Mouse (Mus musculus) CH12.LX (cell line): ENCODE results near the gene Supt3. TPM values are rescaled to one million over a fixed set of nuclear protein-coding genes. Genes with fewer than 3 reads are reported as not detected.

Experiments used
- DNase-seq: peaks from one replicate; pipeline ENCODE4 v3.0.0-alpha.2; 2013; ENCODE audit errors: extremely low read depth
- H3K27ac ChIP-seq: 2 replicates; pipeline ENCODE4 v1.5.1; 2012; ENCODE audit warnings: low read depth, mild to moderate bottlenecking, control low read depth, moderate library complexity; ENCODE audit not compliant: insufficient read depth
- H3K27me3 ChIP-seq: replicated peaks from 2 replicates; pipeline ENCODE3; 2012; ENCODE audit warnings: inconsistent platforms
- H3K36me3 ChIP-seq, 2 experiments: replicated peaks in 1 of 2; 2 replicates each; pipeline versions ENCODE3 to v1.6.1; 2012; ENCODE audit warnings: inconsistent platforms in 1 of 2, low read length in 1 of 2, mild to moderate bottlenecking in 1 of 2, mixed read lengths in 1 of 2, moderate library complexity in 1 of 2; ENCODE audit not compliant: control insufficient read depth in 1 of 2, insufficient read depth in 1 of 2
- H3K4me1 ChIP-seq, 2 experiments: 2 replicates each; pipeline ENCODE4 v1.6.1; 2012; ENCODE audit warnings: inconsistent platforms in 1 of 2, moderate library complexity in 1 of 2; ENCODE audit not compliant: insufficient read depth in 2 of 2, control insufficient read depth in 1 of 2
- H3K4me2 ChIP-seq: 2 replicates; pipeline ENCODE4 v1.6.1; 2012; ENCODE audit warnings: low read depth, mild to moderate bottlenecking, control low read depth; ENCODE audit not compliant: poor library complexity, insufficient read depth, severe bottlenecking
- H3K4me3 ChIP-seq, 3 experiments: fragments of 150-350 bp in 1 of 3; sonication (generic) in 1 of 3; replicated peaks in 1 of 3; 2 replicates each; pipeline versions ENCODE3 to v1.5.1; 2011 to 2012; ENCODE audit warnings: low read depth in 2 of 3, low read length in 2 of 3, mild to moderate bottlenecking in 2 of 3, moderate library complexity in 2 of 3, control low read depth in 1 of 3, improper control_type of control experiment in 1 of 3, inconsistent platforms in 1 of 3, mixed read lengths in 1 of 3; ENCODE audit not compliant: poor library complexity in 1 of 3
- H3K79me2 ChIP-seq: replicated peaks from 2 replicates; pipeline ENCODE4 v1.6.1; 2012; ENCODE audit warnings: mild to moderate bottlenecking, moderate library complexity; ENCODE audit not compliant: control insufficient read depth, poor library complexity, insufficient read depth, severe bottlenecking; ENCODE audit errors: extremely low read depth
- H3K9ac ChIP-seq: 2 replicates; pipeline ENCODE4 v1.6.1; 2012; ENCODE audit warnings: low read depth, mild to moderate bottlenecking, control low read depth, moderate library complexity; ENCODE audit not compliant: insufficient read depth
- H3K9me3 ChIP-seq: replicated peaks from 2 replicates; pipeline ENCODE3; 2012; ENCODE audit warnings: low read length, inconsistent platforms, mixed read lengths
- CHD1 ChIP-seq: IDR thresholded peaks from 2 replicates; pipeline ENCODE4 v1.6.1; 2012; ENCODE audit warnings: low read depth, low read length, improper control_type of control experiment, inconsistent platforms
- CHD2 ChIP-seq: IDR thresholded peaks from 2 replicates; pipeline ENCODE4 v1.6.1; 2011; ENCODE audit warnings: low read length, improper control_type of control experiment
- ELF1 ChIP-seq: IDR thresholded peaks from 2 replicates; pipeline ENCODE4 v1.6.1; 2014; ENCODE audit warnings: low read depth, mild to moderate bottlenecking, inconsistent platforms, low read length, improper control_type of control experiment
- EP300 ChIP-seq: IDR thresholded peaks from 2 replicates; pipeline ENCODE4 v1.6.1; 2011; ENCODE audit warnings: low read length, improper control_type of control experiment
- JUN ChIP-seq: IDR thresholded peaks from 2 replicates; pipeline ENCODE4 v1.6.1; 2011; ENCODE audit warnings: low read depth, mild to moderate bottlenecking, low read length, improper control_type of control experiment, moderate library complexity; ENCODE audit not compliant: insufficient read depth
- MEF2A ChIP-seq: IDR thresholded peaks from 2 replicates; pipeline ENCODE4 v1.6.1; 2014; ENCODE audit warnings: low read depth, mild to moderate bottlenecking, inconsistent platforms, low read length, improper control_type of control experiment, borderline replicate concordance
- MXI1 ChIP-seq: IDR thresholded peaks from 2 replicates; pipeline ENCODE4 v1.6.1; 2011; ENCODE audit warnings: mild to moderate bottlenecking, low read depth, low read length, improper control_type of control experiment
- USF1 ChIP-seq: IDR thresholded peaks from 2 replicates; pipeline ENCODE4 v1.6.1; 2014; ENCODE audit warnings: low read depth, mild to moderate bottlenecking, inconsistent platforms, low read length, improper control_type of control experiment
- ZC3H11A ChIP-seq: IDR thresholded peaks from 2 replicates; pipeline ENCODE4 v1.6.1; 2012; ENCODE audit warnings: low read depth, mild to moderate bottlenecking, inconsistent platforms, low read length, improper control_type of control experiment
- dilution Hi-C: fragments of 300-500 bp; cut with MboI; formaldehyde crosslinking; loops from 2 replicates; pipeline ENCODE4 v1.14.3; 2020; ENCODE audit warnings: low sequenced_read_pairs; ENCODE audit not compliant: extremely low pct_unique_long_range_greater_than_20kb, extremely low pct_ligation_motif_present
- in situ Hi-C: fragments of 300-500 bp; cut with MboI; formaldehyde crosslinking; loops from 3 replicates; pipeline ENCODE4 v1.14.3; 2019; ENCODE audit warnings: low sequenced_read_pairs, low pct_ligation_motif_present, low pct_unique_long_range_greater_than_20kb, mixed read lengths
- polyA plus RNA-seq: library from polyadenylated mRNA; unstranded; fragments of >175 nt; gene quantifications from 2 replicates; pipeline ENCODE4 v1.2.1, GENCODE M21; 2012; ENCODE audit warnings: low read depth; ENCODE audit not compliant: insufficient read length
- total RNA-seq, 2 experiments: library from RNA; depleted of rRNA; stranded (reverse); fragments of 300-350 nt in 1 of 2; fragments of >200 nt in 1 of 2; gene quantifications; 2 replicates each; pipeline ENCODE4 v1.2.3; 2012 to 2014

The Supt3 gene
- total and polyA plus RNA-seq, 3 experiments = 8.3 to 22.7 (median 13.1) TPM

DNA sequence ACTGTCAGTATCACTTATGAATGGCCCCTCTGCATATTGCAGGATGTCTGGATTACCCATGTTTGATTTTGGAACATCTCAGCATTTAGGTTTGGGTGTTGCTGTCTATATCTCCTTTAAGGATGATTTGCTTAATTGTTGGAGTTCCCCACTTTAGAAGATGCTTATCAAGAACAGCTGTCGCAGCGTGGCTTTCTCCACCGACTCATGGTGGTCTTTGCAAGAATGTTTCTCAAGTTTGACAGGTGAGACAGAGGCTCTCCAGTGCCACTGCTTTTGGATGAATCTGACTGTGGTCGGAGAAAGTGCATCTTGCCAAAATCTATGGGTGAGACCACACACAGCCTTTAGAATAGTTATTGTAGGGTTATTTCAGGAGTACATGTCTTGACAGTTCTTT is 42.9 kb downstream of the Supt3 start:
- DNase-seq = no peak
- Histone ChIP-seq H3K27me3 (no peaks in the 10 kb centered on the region), H3K9me3 (no peaks in the 10 kb centered on the region)
- TF ChIP-seq MEF2A (0 out of 2 replicates have a peak, but pooled peaks have one; percentile 15), CHD1 (no peak)
- TF ChIP-seq, all 38 proteins: peak for 1
- Histone ChIP-seq H3K4me2 (no peak overlapping the region), H3K27ac (no peak overlapping the region), H3K4me3 (no peak overlapping the region), H3K79me2 (no peaks in the 10 kb centered on the region), H3K9ac (no peak overlapping the region), H3K36me3 (no peaks in the 10 kb centered on the region), H3K4me1 (peaks cover 4 to 11% of the 10 kb centered on the region in 2 experiments; a peak in 3 of 4 replicates)
- dilution Hi-C loops (no loop called here), in situ Hi-C loops (no loop called here)

- no peak for DNase-seq
- dilution Hi-C loops = no loop called here
Observed at GRCm38 (mm10) chr17:44821940-44822339, 45.0 kb downstream of the Supt3 start.

GRCm38 (mm10) chr17:44827124-44827523 is 50.2 kb downstream of the Supt3 start:
- no peak for DNase-seq
- in situ Hi-C loops = no loop called here
- Histone ChIP-seq H3K79me2 (no peaks in the 10 kb centered on the region), H3K9ac (no peak overlapping the region), H3K4me3 (no peak overlapping the region), H3K4me2 (no peak overlapping the region), H3K36me3 (no peaks in the 10 kb centered on the region), H3K9me3 (no peaks in the 10 kb centered on the region), H3K4me1 (peaks cover 5 to 7% of the 10 kb centered on the region in 2 experiments; a peak in 3 of 4 replicates), H3K27ac (no peak overlapping the region), H3K27me3 (no peaks in the 10 kb centered on the region)
- TF ChIP-seq MXI1 = no peak
- no peak for TF ChIP-seq ZC3H11A
- no peak for TF ChIP-seq ELF1
- no peak for TF ChIP-seq EP300
- dilution Hi-C loops = no loop called here

More at GRCm38 (mm10) chr17:44821940-44822339, 45.0 kb downstream of the Supt3 start:
- Histone ChIP-seq H3K79me2 (no peaks in the 10 kb centered on the region), H3K9me3 (no peaks in the 10 kb centered on the region), H3K27me3 (no peaks in the 10 kb centered on the region), H3K36me3 (no peaks in the 10 kb centered on the region), H3K4me3 (no peak overlapping the region), H3K9ac (no peak overlapping the region), H3K27ac (no peak overlapping the region), H3K4me2 (no peak overlapping the region), H3K4me1 (peaks cover 4 to 11% of the 10 kb centered on the region in 2 experiments; a peak in 3 of 4 replicates)
- no peak for TF ChIP-seq JUN
- TF ChIP-seq EP300 = no peak
- TF ChIP-seq USF1 = no peak
- TF ChIP-seq CHD2 = no peak
- in situ Hi-C loops = no loop called here
